Mouse (Mus musculus): ENCODE data around the gene Fndc11. TPM values are rescaled to one million over a fixed set of nuclear protein-coding genes. Genes with fewer than 3 reads are reported as not detected.

Gene Fndc11
- polyA plus RNA-seq (2014; fragmentation: Illumina TruSeq; extraction: RNeasy Lipid Tissue Mini Kit (QIAGEN cat#74804); ENCODE audit: low read depth, low replicate concordance) = not detected

GRCm38 (mm10) chr2:181219538-181220216 lies at the start of gene Fndc11:
Gene Fndc11, plus strand, starts transcription at chr2:181220013.

GRCm38 (mm10) chr2:181187121-181188000 lies 32.5 kb upstream of the Fndc11 start, which contains the start of gene Ppdpf:
Gene Ppdpf, plus strand, starts transcription at chr2:181187247.

GRCm38 (mm10) chr2:181202422-181202821 lies 17.4 kb upstream of the Fndc11 start, which contains the start of gene Ptk6:
Gene Ptk6, minus strand, starts transcription at chr2:181202789.

GRCm38 (mm10) chr2:181213021-181213445 lies 6.8 kb upstream of the Fndc11 start, which contains the start of gene Srms:
Gene Srms, minus strand, starts transcription at chr2:181213185.

GRCm38 (mm10) chr2:181241602-181242313 lies 21.9 kb downstream of the Fndc11 start, which contains the start of gene Helz2:
Gene Helz2, minus strand, starts transcription at chr2:181242027.

Other genes starting within 250 kb of the Fndc11 start
- not detected for gene Col20a1, start 233.5 kb upstream of the Fndc11 start, polyA plus RNA-seq (2014; fragmentation: Illumina TruSeq; extraction: RNeasy Lipid Tissue Mini Kit (QIAGEN cat#74804); ENCODE audit: low read depth, low replicate concordance)
- gene Chrna4, start 176.5 kb upstream of the Fndc11 start, polyA plus RNA-seq (2014; fragmentation: Illumina TruSeq; extraction: RNeasy Lipid Tissue Mini Kit (QIAGEN cat#74804); ENCODE audit: low read depth, low replicate concordance) = 1.3 TPM
- gene Kcnq2, start 84.7 kb upstream of the Fndc11 start, polyA plus RNA-seq (2014; fragmentation: Illumina TruSeq; extraction: RNeasy Lipid Tissue Mini Kit (QIAGEN cat#74804); ENCODE audit: low read depth, low replicate concordance) = 2.5 TPM
- 0.47 TPM for gene Eef1a2, start 63.0 kb upstream of the Fndc11 start, polyA plus RNA-seq (2014; fragmentation: Illumina TruSeq; extraction: RNeasy Lipid Tissue Mini Kit (QIAGEN cat#74804); ENCODE audit: low read depth, low replicate concordance)
- 8.3 TPM for gene Ppdpf, start 32.8 kb upstream of the Fndc11 start, polyA plus RNA-seq (2014; fragmentation: Illumina TruSeq; extraction: RNeasy Lipid Tissue Mini Kit (QIAGEN cat#74804); ENCODE audit: low read depth, low replicate concordance)
- gene Ptk6, start 17.2 kb upstream of the Fndc11 start, polyA plus RNA-seq (2014; fragmentation: Illumina TruSeq; extraction: RNeasy Lipid Tissue Mini Kit (QIAGEN cat#74804); ENCODE audit: low read depth, low replicate concordance) = not detected
- gene Srms, start 6.8 kb upstream of the Fndc11 start, polyA plus RNA-seq (2014; fragmentation: Illumina TruSeq; extraction: RNeasy Lipid Tissue Mini Kit (QIAGEN cat#74804); ENCODE audit: low read depth, low replicate concordance) = not detected
- gene Helz2, start 22.0 kb downstream of the Fndc11 start, polyA plus RNA-seq (2014; fragmentation: Illumina TruSeq; extraction: RNeasy Lipid Tissue Mini Kit (QIAGEN cat#74804); ENCODE audit: low read depth, low replicate concordance) = 2.0 TPM
- 6.2 TPM for gene Gmeb2, start 68.0 kb downstream of the Fndc11 start, polyA plus RNA-seq (2014; fragmentation: Illumina TruSeq; extraction: RNeasy Lipid Tissue Mini Kit (QIAGEN cat#74804); ENCODE audit: low read depth, low replicate concordance)
- gene Stmn3, start 94.5 kb downstream of the Fndc11 start, polyA plus RNA-seq (2014; fragmentation: Illumina TruSeq; extraction: RNeasy Lipid Tissue Mini Kit (QIAGEN cat#74804); ENCODE audit: low read depth, low replicate concordance) = 3.5 TPM
- gene Rtel1, start 99.7 kb downstream of the Fndc11 start, polyA plus RNA-seq (2014; fragmentation: Illumina TruSeq; extraction: RNeasy Lipid Tissue Mini Kit (QIAGEN cat#74804); ENCODE audit: low read depth, low replicate concordance) = 8.2 TPM
- 1.5 TPM for gene Zgpat, start 144.9 kb downstream of the Fndc11 start, polyA plus RNA-seq (2014; fragmentation: Illumina TruSeq; extraction: RNeasy Lipid Tissue Mini Kit (QIAGEN cat#74804); ENCODE audit: low read depth, low replicate concordance)
- 36.5 TPM for gene Arfrp1, start 145.4 kb downstream of the Fndc11 start, polyA plus RNA-seq (2014; fragmentation: Illumina TruSeq; extraction: RNeasy Lipid Tissue Mini Kit (QIAGEN cat#74804); ENCODE audit: low read depth, low replicate concordance)
- not detected for gene Lime1, start 160.1 kb downstream of the Fndc11 start, polyA plus RNA-seq (2014; fragmentation: Illumina TruSeq; extraction: RNeasy Lipid Tissue Mini Kit (QIAGEN cat#74804); ENCODE audit: low read depth, low replicate concordance)
- 8.7 TPM for gene Zbtb46, start 239.4 kb downstream of the Fndc11 start, polyA plus RNA-seq (2014; fragmentation: Illumina TruSeq; extraction: RNeasy Lipid Tissue Mini Kit (QIAGEN cat#74804); ENCODE audit: low read depth, low replicate concordance)

Data from adrenal gland, adult 10 weeks (tissue).